ENCODE assay signal across 8 mouse cellular contexts in genomic region chr11:95857716-95858527, GRCm38 (mm10). TPM values are rescaled to one million over a fixed set of nuclear protein-coding genes. Genes with fewer than 3 reads are reported as not detected.
DNase-seq lines count a peak whose midpoint lies in the region; ATAC-seq lines count a peak whose summit lies in the region.

No protein-coding gene starts in this region.

- H3K4me3 ChIP-seq in limb, embryonic 10.5 days: peak overlapping the region; percentile 80

- DNase-seq in frontal cortex, postnatal 36 days (ENCODE audit: low spot score in 2 of 2): no peak
- DNase-seq in right cerebral cortex, postnatal 10 days (ENCODE audit: low spot score in 2 of 2): peak; percentile 59 to 76
- DNase-seq in right cerebral cortex, postnatal 25 days: no peak
- DNase-seq in limb, embryonic 10.5 days (ENCODE audit: low spot score): no peak
- peak; percentile 12 for DNase-seq in retina, embryonic 14.5 days (ENCODE audit: low spot score)
- no peak for DNase-seq in adipocyte (ENCODE audit: low spot score)
- no peak for DNase-seq in B cell, adult 2 months

- peak; percentile 27 for ATAC-seq in frontal cortex, adult (ENCODE audit: low TSS enrichment)

- H3K9me3 ChIP-seq in limb, embryonic 10.5 days (replicated peaks): no peaks in the 10 kb centered on the region

- no peaks in the 10 kb centered on the region for H3K27me3 ChIP-seq in limb, embryonic 10.5 days (ENCODE audit: low read depth, poor library complexity, severe bottlenecking)

- peaks cover 16% of the 10 kb centered on the region for H3K4me1 ChIP-seq in limb, embryonic 10.5 days

- peak overlapping the region; percentile 87 for H3K27ac ChIP-seq in limb, embryonic 10.5 days

- H3K36me3 ChIP-seq in limb, embryonic 10.5 days: no peaks in the 10 kb centered on the region

- WGBS in limb, embryonic 10.5 days: 26% methylated on average over 21 of the region's 21 CpGs

RNA-seq across cellular contexts. Expression of gene Abi3, which starts 15.6 kb away (rescaled TPM):
- 4.0 and 4.4 TPM in 2 replicates for polyA plus RNA-seq in limb, embryonic 10.5 days (2016; fragmentation: Nextera tagmentation; extraction: Ambion mirVana)

RNA-seq across cellular contexts. Expression of gene Gngt2, which starts 20.9 kb away (rescaled TPM):
- 8.9 and 9.3 TPM in 2 replicates for polyA plus RNA-seq in limb, embryonic 10.5 days (2016; fragmentation: Nextera tagmentation; extraction: Ambion mirVana)

RNA-seq across cellular contexts. Expression of gene Phospho1, which starts 33.6 kb away (rescaled TPM):
- not detected in 2 replicates for polyA plus RNA-seq in limb, embryonic 10.5 days (2016; fragmentation: Nextera tagmentation; extraction: Ambion mirVana)

RNA-seq across cellular contexts. Expression of gene B4galnt2, which starts 56.8 kb away (rescaled TPM):
- 0.10 TPM in 1 of 2 replicates, not detected in the other for polyA plus RNA-seq in limb, embryonic 10.5 days (2016; fragmentation: Nextera tagmentation; extraction: Ambion mirVana)

Comparison
In these comparisons a context has a peak if more than half of its experiments do, and no peak if none do; other contexts are left out.
1. DNase-seq: peak in right cerebral cortex, postnatal 10 days (2 of 2) and retina, embryonic 14.5 days (single experiment); none in frontal cortex, postnatal 36 days (0 of 2), right cerebral cortex, postnatal 25 days (single experiment), limb, embryonic 10.5 days (single experiment), adipocyte (single experiment) and B cell, adult 2 months (0 of 2).